Mouse (Mus musculus) kidney, adult 18-20 months (tissue): ENCODE data around the gene Fam43a.

Experiments used
- DNase-seq: peaks from one replicate; pipeline ENCODE4 v3.0.0; 2021

The Fam43a gene

GRCm38 (mm10) chr16:30595835-30596557 is 3.5 kb upstream of the Fam43a start:
- no peak for DNase-seq

GRCm38 (mm10) chr16:30596959-30597681 is 2.4 kb upstream of the Fam43a start:
- DNase-seq, result peak; percentile 95

- DNase-seq, result peak; percentile 72
Observed at GRCm38 (mm10) chr16:30600431-30601045, 1.0 kb downstream of the Fam43a start.

- peak; percentile 65 for DNase-seq
Observed at GRCm38 (mm10) chr16:30601046-30601832, 1.7 kb downstream of the Fam43a start.

- peak; percentile 27 for DNase-seq
Observed at GRCm38 (mm10) chr16:30601946-30602345, 2.4 kb downstream of the Fam43a start.

GRCm38 (mm10) chr16:30602684-30603530 is 3.4 kb downstream of the Fam43a start:
- no peak for DNase-seq

- DNase-seq, result no peak
Observed at GRCm38 (mm10) chr16:30603531-30603842, 4.0 kb downstream of the Fam43a start.

GRCm38 (mm10) chr16:30604061-30604806 is 4.7 kb downstream of the Fam43a start:
- no peak for DNase-seq

- DNase-seq, result no peak
Observed at GRCm38 (mm10) chr16:30604807-30605137, 5.2 kb downstream of the Fam43a start.

GRCm38 (mm10) chr16:30605528-30605927 is 6.0 kb downstream of the Fam43a start:
- DNase-seq, result no peak

GRCm38 (mm10) chr16:30607868-30608267 is 8.3 kb downstream of the Fam43a start:
- DNase-seq, result no peak

- DNase-seq, result no peak
Observed at GRCm38 (mm10) chr16:30611331-30611730, 11.8 kb downstream of the Fam43a start.

GRCm38 (mm10) chr16:30613122-30613521 is 13.6 kb downstream of the Fam43a start:
- no peak for DNase-seq

GRCm38 (mm10) chr16:30614122-30614521 is 14.6 kb downstream of the Fam43a start:
- no peak for DNase-seq

GRCm38 (mm10) chr16:30614705-30615317 is 15.3 kb downstream of the Fam43a start:
- DNase-seq, result no peak

GRCm38 (mm10) chr16:30616281-30616680 is 16.8 kb downstream of the Fam43a start:
- no peak for DNase-seq

GRCm38 (mm10) chr16:30623645-30624044 is 24.1 kb downstream of the Fam43a start:
- DNase-seq, result no peak

- DNase-seq, result no peak
Observed at GRCm38 (mm10) chr16:30624640-30625039, 25.1 kb downstream of the Fam43a start.

- no peak for DNase-seq
Observed at GRCm38 (mm10) chr16:30627586-30628337, 28.2 kb downstream of the Fam43a start.

GRCm38 (mm10) chr16:30628401-30628800 is 28.9 kb downstream of the Fam43a start:
- no peak for DNase-seq
